Mouse (Mus musculus) heart, adult 2 months (tissue): ENCODE measurements around the gene Thbd. TPM values are rescaled to one million over a fixed set of nuclear protein-coding genes. Genes with fewer than 3 reads are reported as not detected.

Experiments
- DNase-seq, 2 experiments: peaks; one replicate each; pipeline ENCODE4 v3.0.0; 2021
- H3K27ac ChIP-seq: fragments of 200-600 bp; 2 replicates; pipeline ENCODE4 v1.8.1; 2022
- H3K27me3 ChIP-seq: fragments of 200-500 bp; 2 replicates; pipeline ENCODE4 v1.6.1; 2012; ENCODE audit warnings: mild to moderate bottlenecking, low read length, inconsistent platforms, mixed read lengths; ENCODE audit not compliant: control insufficient read depth, insufficient read depth
- H3K36me3 ChIP-seq: fragments of 200-500 bp; 2 replicates; pipeline ENCODE4 v1.6.1; 2012; ENCODE audit warnings: low read length, inconsistent platforms; ENCODE audit not compliant: control insufficient read depth, insufficient read depth
- H3K4me1 ChIP-seq: fragments of 200-500 bp; 2 replicates; pipeline ENCODE4 v1.6.1; 2011; ENCODE audit warnings: low read length; ENCODE audit not compliant: control insufficient read depth, insufficient read depth
- H3K4me3 ChIP-seq: fragments of 200-600 bp; 2 replicates; pipeline ENCODE4 v1.8.1; 2022
- H3K79me2 ChIP-seq: fragments of 200-500 bp; replicated peaks from 2 replicates; pipeline ENCODE4 v1.6.1; 2012; ENCODE audit warnings: mild to moderate bottlenecking, inconsistent platforms, low read length, moderate library complexity, mixed read lengths; ENCODE audit not compliant: control insufficient read depth, insufficient read depth
- H3K9ac ChIP-seq: fragments of 200-500 bp; 2 replicates; pipeline ENCODE4 v1.6.1; 2012; ENCODE audit warnings: low read depth, mild to moderate bottlenecking, control low read depth, inconsistent platforms, low read length, mixed read lengths
- CTCF ChIP-seq: fragments of 200-600 bp; IDR thresholded peaks from 2 replicates; pipeline ENCODE4 v1.8.1; 2022; ENCODE audit warnings: antibody characterized with exemption, mild to moderate bottlenecking, moderate library complexity
- EP300 ChIP-seq: fragments of 200-500 bp; IDR thresholded peaks from 2 replicates; pipeline ENCODE4 v1.6.1; 2011; ENCODE audit warnings: low read depth, low read length, control low read depth; ENCODE audit not compliant: insufficient read depth
- POLR2A ChIP-seq: fragments of 200-500 bp; IDR thresholded peaks from 2 replicates; pipeline ENCODE4 v1.6.1; 2011; ENCODE audit warnings: mild to moderate bottlenecking, low read depth, low read length, control low read depth; ENCODE audit not compliant: insufficient read depth
- WGBS: fragments of 180-500 bp; shearing (Covaris S2); methylation state at CpG from one replicate; pipeline ENCODE4 v1.1.7; 2018; 5-methylcytosine and 5-hydroxymethylcytosine counted together
- intact Hi-C: fragments of 180-260 bp; cut with DNase I; formaldehyde crosslinking; loops from one replicate; pipeline ENCODE4 v1.15.1; 2025
- polyA plus RNA-seq: library from polyadenylated mRNA; depleted of rRNA; stranded (reverse); fragments of >200 nt; gene quantifications from 2 replicates; pipeline ENCODE4 v1.2.3, GENCODE M21; 2012
- total RNA-seq, 2 experiments: library from RNA; stranded (reverse); gene quantifications; 2 replicates each; pipeline ENCODE4 v1.2.3; 2021

The Thbd gene
- total and polyA plus RNA-seq, 3 experiments = 38.9 to 47.8 (median 41.7) TPM

GRCm38 (mm10) chr2:148442710-148443109 lies 34.7 kb upstream of the Thbd start:
- Histone ChIP-seq H3K36me3 (peaks cover 5% of the 10 kb centered on the region), H3K4me3 (peak overlapping the region; percentile 66), H3K9ac (peak overlapping the region; percentile 76), H3K27me3 (no peaks in the 10 kb centered on the region), H3K27ac (peak overlapping the region; percentile 99), H3K4me1 (peaks cover 8% of the 10 kb centered on the region), H3K79me2 (no peaks in the 10 kb centered on the region)
- no peak for DNase-seq
- 34% methylated on average over 4 of the region's 4 CpGs for WGBS
- TF ChIP-seq POLR2A (no peak), EP300 (no peak)
- intact Hi-C loops = loop anchor here (1.0 to 2.0 kb wide), 2 partner anchors 36 to 90 kb away; no protein-coding TSS in a partner anchor

- H3K79me2 ChIP-seq = no peaks in the 10 kb centered on the region
- TF ChIP-seq EP300 = no peak
- no peak for TF ChIP-seq POLR2A
- no peak for TF ChIP-seq CTCF
- peaks cover 8% of the 10 kb centered on the region for H3K36me3 ChIP-seq
- DNase-seq = peak; percentile 40 to 45
- no peaks in the 10 kb centered on the region for H3K27me3 ChIP-seq
- peak overlapping the region; percentile 99 for H3K27ac ChIP-seq
- intact Hi-C loops = loop anchor here (2.0 kb wide), 1 partner anchor 37 kb away; no protein-coding TSS in a partner anchor
- peaks cover 10% of the 10 kb centered on the region for H3K4me1 ChIP-seq
- H3K9ac ChIP-seq = peak overlapping the region; percentile 76
- WGBS = 39% methylated on average over 4 of the region's 4 CpGs
- peak overlapping the region; percentile 66 for H3K4me3 ChIP-seq
Observed at GRCm38 (mm10) chr2:148442172-148442571, 34.2 kb upstream of the Thbd start.

- TF ChIP-seq CTCF (no peak), EP300 (no peak), POLR2A (no peak)
- intact Hi-C loops = loop anchor here (1.0 kb wide), 2 partner anchors 35 to 94 kb away; no protein-coding TSS in a partner anchor
Observed at GRCm38 (mm10) chr2:148441421-148441820, 33.4 kb upstream of the Thbd start.

DNA sequence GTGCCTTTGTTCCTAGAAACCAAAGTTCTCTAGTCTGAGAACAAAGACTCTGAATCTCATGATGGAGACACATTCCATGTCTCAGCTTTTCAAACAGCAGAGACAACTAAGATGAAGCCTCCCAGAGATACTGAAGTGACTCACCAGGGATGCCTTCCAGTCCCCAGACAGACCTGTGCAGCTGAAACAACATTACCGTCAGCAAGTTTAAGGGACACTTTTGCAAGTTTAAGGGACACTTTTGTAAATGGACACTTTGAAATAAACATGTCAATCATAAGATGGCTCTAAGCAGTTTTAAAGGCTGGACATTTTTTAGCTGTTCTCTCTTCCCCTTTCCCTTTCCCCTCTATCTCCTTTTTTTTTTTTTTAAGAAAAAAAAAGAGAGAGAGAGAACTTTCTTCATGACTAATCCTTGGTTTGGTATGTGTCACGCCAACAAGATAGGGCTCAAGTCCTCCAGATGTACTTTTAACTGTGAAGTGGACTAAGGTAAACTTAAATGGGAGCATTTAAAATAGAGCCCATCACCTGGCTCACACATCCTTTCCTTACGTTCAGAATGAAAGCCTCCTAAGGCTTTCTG lies 31.8 kb upstream of the Thbd start:
- Histone ChIP-seq H3K27ac (peak overlapping the region; percentile 99), H3K4me3 (peak overlapping the region; percentile 66), H3K4me1 (peaks cover 9% of the 10 kb centered on the region), H3K79me2 (no peaks in the 10 kb centered on the region), H3K9ac (peak overlapping the region; percentile 34; the same call in 1 of the 2 replicates), H3K27me3 (no peaks in the 10 kb centered on the region), H3K36me3 (peaks cover 25% of the 10 kb centered on the region)
- intact Hi-C loops = no loop called here
- TF ChIP-seq EP300 (no peak), CTCF (no peak), POLR2A (no peak)
- no peak for DNase-seq
- 32% methylated on average over 3 of the region's 3 CpGs for WGBS

More at GRCm38 (mm10) chr2:148441421-148441820, 33.4 kb upstream of the Thbd start:
- Histone ChIP-seq H3K36me3 (peaks cover 15% of the 10 kb centered on the region), H3K27ac (peak overlapping the region; percentile 99), H3K79me2 (no peaks in the 10 kb centered on the region), H3K4me1 (peaks cover 9% of the 10 kb centered on the region), H3K4me3 (peak overlapping the region; percentile 66), H3K27me3 (no peaks in the 10 kb centered on the region), H3K9ac (peak overlapping the region; percentile 76)
- DNase-seq = peak in 1 of 2 experiments; percentile 15
- WGBS = 45% methylated on average over 10 of the region's 10 CpGs

DNA sequence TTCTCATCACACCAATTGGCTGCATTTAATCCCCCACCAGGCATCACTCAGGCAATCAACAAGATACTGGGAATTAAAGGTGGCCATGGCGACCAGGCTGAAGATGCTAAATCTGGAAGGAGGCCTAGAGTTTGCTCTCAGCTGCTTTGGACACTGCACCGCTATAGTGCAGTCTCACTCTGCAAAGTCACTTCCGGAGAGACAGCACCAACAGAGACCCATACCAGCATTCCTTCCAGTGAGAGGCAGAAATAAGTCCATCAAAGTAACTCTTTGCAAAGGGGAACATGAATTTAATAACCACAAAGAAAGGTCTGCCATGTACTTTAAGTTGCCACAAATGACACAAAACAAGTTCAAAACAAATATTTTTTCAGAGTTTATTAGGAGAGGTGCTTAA lies 28.3 kb upstream of the Thbd start:
- H3K9ac ChIP-seq = no peak overlapping the region
- H3K79me2 ChIP-seq = 0 out of 2 replicates have a peak, but pooled peaks cover 1% of the 10 kb centered on the region
- WGBS = 32% methylated on average over 3 of the region's 3 CpGs
- H3K4me1 ChIP-seq = peaks cover 4% of the 10 kb centered on the region
- H3K27ac ChIP-seq = peak overlapping the region; percentile 67
- H3K36me3 ChIP-seq = peaks cover 39% of the 10 kb centered on the region
- no peak for TF ChIP-seq POLR2A
- no peak for TF ChIP-seq CTCF
- TF ChIP-seq EP300 = no peak
- DNase-seq = no peak
- H3K27me3 ChIP-seq = no peaks in the 10 kb centered on the region
- intact Hi-C loops = no loop called here
- H3K4me3 ChIP-seq = peak overlapping the region; percentile 5; the same call in 1 of the 2 replicates

DNA sequence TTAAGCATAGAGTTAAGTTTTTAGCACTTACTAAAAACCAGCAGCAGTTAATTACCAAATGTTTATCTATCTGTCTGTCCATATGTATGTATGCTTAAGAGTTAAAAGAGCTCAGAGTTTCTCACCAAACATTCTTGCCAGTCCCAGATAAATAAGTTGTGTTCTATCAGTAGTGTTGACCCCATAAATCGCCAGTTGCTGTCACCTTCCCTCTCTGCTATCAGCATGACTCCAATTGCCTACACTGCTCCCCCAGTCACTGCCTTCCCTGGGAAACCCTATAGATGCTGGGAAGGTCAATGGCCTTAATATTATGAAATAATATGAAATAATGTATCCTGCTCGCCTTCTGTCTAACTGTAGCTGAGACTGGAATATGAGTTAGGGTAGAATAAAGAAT lies 24.4 kb upstream of the Thbd start:
- Histone ChIP-seq H3K27ac (no peak overlapping the region), H3K4me3 (no peak overlapping the region), H3K36me3 (peaks cover 47% of the 10 kb centered on the region), H3K79me2 (0 out of 2 replicates have a peak, but pooled peaks cover 1% of the 10 kb centered on the region), H3K4me1 (peaks cover 8% of the 10 kb centered on the region), H3K27me3 (no peaks in the 10 kb centered on the region), H3K9ac (no peak overlapping the region)
- WGBS = 53% methylated on average over 2 of the region's 2 CpGs
- no peak for TF ChIP-seq POLR2A
- TF ChIP-seq EP300 = no peak
- TF ChIP-seq CTCF = no peak
- no peak for DNase-seq
- intact Hi-C loops = no loop called here
